Mouse (Mus musculus): Measurements from ENCODE around the gene Gm28845. TPM values are rescaled to one million over a fixed set of nuclear protein-coding genes. Genes with fewer than 3 reads are reported as not detected.

Gene Gm28845
- not detected for polyA plus RNA-seq (2012; fragmentation: generic; extraction: Trizol)

DNA sequence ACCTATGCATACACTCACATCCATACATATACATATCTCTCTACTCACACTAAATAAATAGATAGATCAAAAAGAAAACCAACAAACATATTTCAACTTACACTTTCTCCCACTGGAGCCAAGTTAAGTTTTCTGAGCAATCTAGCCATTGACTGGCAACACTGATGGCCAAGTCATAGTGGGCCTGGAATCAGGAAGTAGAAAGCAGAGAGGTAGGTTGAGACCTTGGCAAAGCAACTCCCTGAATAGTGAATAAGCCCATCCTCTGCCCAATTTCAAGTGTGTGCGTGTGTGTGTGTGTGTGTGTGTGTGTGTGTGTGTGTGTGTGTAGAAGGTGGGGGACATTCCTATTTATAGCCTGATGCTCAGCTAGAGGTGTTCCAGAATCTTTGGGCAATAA is at the start of gene Gm28845:
TSS of gene Gm28845 (minus strand) at position 121 of the 400 bp plus-strand sequence.
- no peaks in the 10 kb centered on the region for H3K79me2 ChIP-seq (ENCODE audit: control insufficient read depth, insufficient read depth)
- no peak within 1 kb of the TSS for H3ac ChIP-seq (ENCODE audit: control insufficient read depth, insufficient read length)
- H3K27me3 ChIP-seq (ENCODE audit: control insufficient read depth, insufficient read depth, insufficient read length) = no peaks in the 10 kb centered on the region
- TF ChIP-seq POLR2A (IDR thresholded peaks at IDR 0.05; ENCODE audit: insufficient read length, low read depth) (no peak), REST (IDR thresholded peaks at IDR 0.05; ENCODE audit: insufficient read depth, insufficient read length) (no peak), MYOD1 (IDR thresholded peaks at IDR 0.05; ENCODE audit: control insufficient read depth in 1 of 3, insufficient read length in 2 of 3, low read depth in 2 of 3) (no peak), MYOG (IDR thresholded peaks at IDR 0.05; ENCODE audit: control insufficient read depth in 1 of 3, insufficient read depth in 1 of 3, insufficient read length in 2 of 3, low read depth in 2 of 3) (no peak), TCF3 (IDR thresholded peaks at IDR 0.05; ENCODE audit: insufficient read length, low read depth) (no peak), MAX (IDR thresholded peaks at IDR 0.05; ENCODE audit: low read depth) (no peak), POLR2AphosphoS2 (IDR thresholded peaks at IDR 0.05; ENCODE audit: insufficient read length, low read depth) (no peak), SRF (IDR thresholded peaks at IDR 0.05; ENCODE audit: control insufficient read depth, insufficient read length, low read depth) (no peak), USF1 (IDR thresholded peaks at IDR 0.05; ENCODE audit: low read depth) (no peak), CEBPB (IDR thresholded peaks at IDR 0.05; ENCODE audit: insufficient read depth, poor library complexity, severe bottlenecking) (no peak), E2F4 (IDR thresholded peaks at IDR 0.05; ENCODE audit: insufficient read depth) (no peak), TCF12 (IDR thresholded peaks at IDR 0.05; ENCODE audit: insufficient read depth, poor library complexity, severe bottlenecking) (no peak)
- no peak within 1 kb of the TSS for H3K4me2 ChIP-seq (ENCODE audit: low read depth)
- H3K36me3 ChIP-seq (ENCODE audit: control insufficient read depth, insufficient read depth) = no peaks in the 10 kb centered on the region
- no peak within 1 kb of the TSS for H3K4me3 ChIP-seq

DNA sequence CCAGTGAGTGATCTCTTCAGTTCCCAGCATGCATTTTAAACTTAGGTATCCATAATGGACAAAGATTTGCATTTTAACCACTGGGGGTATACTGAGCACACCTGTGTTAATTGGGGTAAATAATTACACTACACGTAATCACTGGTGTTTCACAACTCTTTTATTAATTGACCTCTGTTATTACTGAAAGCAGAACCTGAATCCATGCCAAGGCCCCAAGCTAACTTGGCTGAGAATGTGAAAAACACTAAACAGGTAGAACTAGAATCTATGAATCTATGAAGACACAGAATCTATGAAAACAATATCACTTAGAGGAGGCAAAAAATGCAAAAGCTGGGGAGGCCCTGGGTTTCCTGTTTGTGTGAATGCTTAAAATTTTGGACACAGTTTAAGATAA is 48.1 kb upstream of the Gm28845 start:
- TF ChIP-seq TCF3 (IDR thresholded peaks at IDR 0.05; ENCODE audit: insufficient read length, low read depth) = no peak
- Histone ChIP-seq H3K27me3 (ENCODE audit: control insufficient read depth, insufficient read depth, insufficient read length) (no peaks in the 10 kb centered on the region), H3ac (ENCODE audit: control insufficient read depth, insufficient read length) (no peak overlapping the region), H3K4me2 (ENCODE audit: low read depth) (no peak overlapping the region), H3K79me2 (ENCODE audit: control insufficient read depth, insufficient read depth) (no peaks in the 10 kb centered on the region), H3K4me3 (no peak overlapping the region), H3K36me3 (ENCODE audit: control insufficient read depth, insufficient read depth) (peaks cover 54% of the 10 kb centered on the region)

DNA sequence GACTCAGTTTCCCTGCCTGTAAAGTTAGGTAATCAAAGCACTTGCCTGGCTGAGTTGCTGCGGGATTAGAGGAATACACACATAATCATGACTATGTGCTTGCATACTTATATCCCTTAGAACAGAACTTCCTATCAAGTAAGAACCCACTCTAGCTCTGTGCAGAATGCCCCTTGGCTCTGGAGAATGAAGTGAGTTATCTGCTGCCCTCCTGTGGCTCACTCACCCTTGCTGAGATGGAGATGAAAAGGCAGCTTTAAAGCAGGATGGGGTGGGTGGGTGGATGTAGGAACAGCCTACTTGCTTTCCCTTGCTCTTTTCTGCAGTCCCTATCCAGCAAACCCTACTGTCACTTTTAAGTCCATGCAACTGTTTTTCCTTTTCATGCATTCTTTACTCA is 42.9 kb upstream of the Gm28845 start:
- H3K79me2 ChIP-seq (ENCODE audit: control insufficient read depth, insufficient read depth) = no peaks in the 10 kb centered on the region
- H3K4me3 ChIP-seq = no peak overlapping the region
- no peak for TF ChIP-seq MYOG (IDR thresholded peaks at IDR 0.05; ENCODE audit: control insufficient read depth in 1 of 3, insufficient read depth in 1 of 3, insufficient read length in 2 of 3, low read depth in 2 of 3)
- TF ChIP-seq TCF3 (IDR thresholded peaks at IDR 0.05; ENCODE audit: insufficient read length, low read depth) = no peak
- TF ChIP-seq REST (IDR thresholded peaks at IDR 0.05; ENCODE audit: insufficient read depth, insufficient read length) = no peak
- no peak for TF ChIP-seq SRF (IDR thresholded peaks at IDR 0.05; ENCODE audit: control insufficient read depth, insufficient read length, low read depth)
- no peak for TF ChIP-seq MYOD1 (IDR thresholded peaks at IDR 0.05; ENCODE audit: control insufficient read depth in 1 of 3, insufficient read length in 2 of 3, low read depth in 2 of 3)
- no peak for TF ChIP-seq USF1 (IDR thresholded peaks at IDR 0.05; ENCODE audit: low read depth)
- TF ChIP-seq E2F4 (IDR thresholded peaks at IDR 0.05; ENCODE audit: insufficient read depth) = no peak
- no peak for TF ChIP-seq TCF12 (IDR thresholded peaks at IDR 0.05; ENCODE audit: insufficient read depth, poor library complexity, severe bottlenecking)
- TF ChIP-seq MAX (IDR thresholded peaks at IDR 0.05; ENCODE audit: low read depth) = no peak
- TF ChIP-seq POLR2A (IDR thresholded peaks at IDR 0.05; ENCODE audit: insufficient read length, low read depth) = no peak
- TF ChIP-seq POLR2AphosphoS2 (IDR thresholded peaks at IDR 0.05; ENCODE audit: insufficient read length, low read depth) = no peak
- no peak for TF ChIP-seq CEBPB (IDR thresholded peaks at IDR 0.05; ENCODE audit: insufficient read depth, poor library complexity, severe bottlenecking)
- no peak overlapping the region for H3ac ChIP-seq (ENCODE audit: control insufficient read depth, insufficient read length)
- H3K27me3 ChIP-seq (ENCODE audit: control insufficient read depth, insufficient read depth, insufficient read length) = no peaks in the 10 kb centered on the region
- H3K4me2 ChIP-seq (ENCODE audit: low read depth) = no peak overlapping the region
- peaks cover 75% of the 10 kb centered on the region for H3K36me3 ChIP-seq (ENCODE audit: control insufficient read depth, insufficient read depth)

DNA sequence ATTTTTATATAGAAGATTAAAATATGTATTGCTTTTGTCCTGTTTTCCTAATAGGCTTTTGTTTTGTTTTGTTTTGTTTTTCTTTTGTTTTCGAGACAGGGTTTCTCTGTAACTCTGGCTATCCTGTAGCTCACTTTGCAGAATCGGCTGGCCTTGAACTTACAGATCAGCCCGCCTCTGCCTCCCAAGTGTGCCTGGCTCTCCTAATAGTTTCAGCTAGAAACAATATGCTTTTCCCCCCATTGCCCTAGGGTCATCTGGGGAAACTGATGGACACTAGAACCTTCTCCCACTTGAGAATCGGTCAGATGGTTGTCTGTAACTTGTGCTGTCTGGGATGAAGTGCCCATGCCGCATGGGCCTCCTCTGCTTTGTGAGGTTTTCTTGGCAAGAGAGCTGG is 36.8 kb upstream of the Gm28845 start:
- no peaks in the 10 kb centered on the region for H3K79me2 ChIP-seq (ENCODE audit: control insufficient read depth, insufficient read depth)
- TF ChIP-seq SRF (IDR thresholded peaks at IDR 0.05; ENCODE audit: control insufficient read depth, insufficient read length, low read depth) (no peak), MYOG (IDR thresholded peaks at IDR 0.05; ENCODE audit: control insufficient read depth in 1 of 3, insufficient read depth in 1 of 3, insufficient read length in 2 of 3, low read depth in 2 of 3) (no peak), REST (IDR thresholded peaks at IDR 0.05; ENCODE audit: insufficient read depth, insufficient read length) (no peak), MYOD1 (IDR thresholded peaks at IDR 0.05; ENCODE audit: control insufficient read depth in 1 of 3, insufficient read length in 2 of 3, low read depth in 2 of 3) (no peak), CEBPB (IDR thresholded peaks at IDR 0.05; ENCODE audit: insufficient read depth, poor library complexity, severe bottlenecking) (no peak), MAX (IDR thresholded peaks at IDR 0.05; ENCODE audit: low read depth) (no peak), E2F4 (IDR thresholded peaks at IDR 0.05; ENCODE audit: insufficient read depth) (no peak), TCF12 (IDR thresholded peaks at IDR 0.05; ENCODE audit: insufficient read depth, poor library complexity, severe bottlenecking) (no peak), POLR2A (IDR thresholded peaks at IDR 0.05; ENCODE audit: insufficient read length, low read depth) (no peak), TCF3 (IDR thresholded peaks at IDR 0.05; ENCODE audit: insufficient read length, low read depth) (no peak), USF1 (IDR thresholded peaks at IDR 0.05; ENCODE audit: low read depth) (no peak), POLR2AphosphoS2 (IDR thresholded peaks at IDR 0.05; ENCODE audit: insufficient read length, low read depth) (no peak)
- no peak overlapping the region for H3K4me2 ChIP-seq (ENCODE audit: low read depth)
- no peaks in the 10 kb centered on the region for H3K27me3 ChIP-seq (ENCODE audit: control insufficient read depth, insufficient read depth, insufficient read length)
- H3K4me3 ChIP-seq = no peak overlapping the region
- H3K36me3 ChIP-seq (ENCODE audit: control insufficient read depth, insufficient read depth) = peaks cover 31% of the 10 kb centered on the region
- H3ac ChIP-seq (ENCODE audit: control insufficient read depth, insufficient read length) = no peak overlapping the region

DNA sequence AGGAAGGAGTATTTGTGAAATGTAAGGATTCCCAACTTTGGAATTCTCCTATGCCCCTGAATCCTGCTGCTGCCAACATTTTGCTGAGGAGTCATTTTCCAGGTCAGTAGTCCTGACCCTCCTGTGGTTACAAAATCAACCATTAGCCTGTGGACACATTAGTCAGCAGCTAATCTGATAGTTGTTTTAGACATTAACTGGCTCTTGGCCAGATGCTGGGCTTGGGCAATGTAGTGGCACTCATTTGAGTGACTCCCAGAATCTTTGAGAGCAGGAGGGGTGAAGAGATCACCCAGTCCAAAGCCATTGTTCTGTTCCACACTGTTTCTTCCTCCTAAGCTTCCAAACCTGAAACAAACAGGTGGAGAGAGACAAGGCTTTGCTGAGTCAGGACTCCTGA is 35.5 kb upstream of the Gm28845 start:
- Histone ChIP-seq H3K36me3 (ENCODE audit: control insufficient read depth, insufficient read depth) (peaks cover 19% of the 10 kb centered on the region), H3K4me2 (ENCODE audit: low read depth) (no peak overlapping the region), H3ac (ENCODE audit: control insufficient read depth, insufficient read length) (no peak overlapping the region), H3K4me3 (no peak overlapping the region), H3K79me2 (ENCODE audit: control insufficient read depth, insufficient read depth) (no peaks in the 10 kb centered on the region), H3K27me3 (ENCODE audit: control insufficient read depth, insufficient read depth, insufficient read length) (no peaks in the 10 kb centered on the region)
- TF ChIP-seq TCF3 (IDR thresholded peaks at IDR 0.05; ENCODE audit: insufficient read length, low read depth) (no peak), MYOD1 (IDR thresholded peaks at IDR 0.05; ENCODE audit: control insufficient read depth in 1 of 3, insufficient read length in 2 of 3, low read depth in 2 of 3) (no peak)
